Mouse (Mus musculus) bone marrow macrophage, adult 2 months (primary cell): ENCODE measurements around the gene Gm45753.

Source experiments
- CTCF ChIP-seq: IDR thresholded peaks from 2 replicates; pipeline ENCODE4 v1.5.1; 2012; ENCODE audit warnings: low read depth, mild to moderate bottlenecking, low read length, moderate library complexity
- POLR2A ChIP-seq: IDR thresholded peaks from 2 replicates; pipeline ENCODE4 v1.6.1; 2012; ENCODE audit warnings: mild to moderate bottlenecking, low read depth, low read length, borderline replicate concordance

- TF ChIP-seq POLR2A, result no peak
- TF ChIP-seq CTCF, result no peak
These were observed 2.8 kb downstream of the Gm45753 start for GRCm38 (mm10) chr8:45305479-45305878.
